Mouse (Mus musculus) brain, embryonic 14.5 days (tissue): ENCODE data around the gene Rrp12.

Experiments
- CTCF ChIP-seq: fragments of 200-500 bp; IDR thresholded peaks from 2 replicates; pipeline ENCODE4 v1.5.1; 2012; ENCODE audit warnings: inconsistent platforms, mild to moderate bottlenecking, moderate library complexity, borderline replicate concordance; ENCODE audit not compliant: insufficient read depth, insufficient read length; ENCODE audit errors: extremely low read depth
- POLR2A ChIP-seq: fragments of 200-500 bp; IDR thresholded peaks from 2 replicates; pipeline ENCODE4 v1.6.1; 2012; ENCODE audit warnings: mild to moderate bottlenecking, inconsistent platforms, borderline replicate concordance; ENCODE audit not compliant: poor library complexity, insufficient read depth, insufficient read length, severe bottlenecking; ENCODE audit errors: extremely low read depth

DNA sequence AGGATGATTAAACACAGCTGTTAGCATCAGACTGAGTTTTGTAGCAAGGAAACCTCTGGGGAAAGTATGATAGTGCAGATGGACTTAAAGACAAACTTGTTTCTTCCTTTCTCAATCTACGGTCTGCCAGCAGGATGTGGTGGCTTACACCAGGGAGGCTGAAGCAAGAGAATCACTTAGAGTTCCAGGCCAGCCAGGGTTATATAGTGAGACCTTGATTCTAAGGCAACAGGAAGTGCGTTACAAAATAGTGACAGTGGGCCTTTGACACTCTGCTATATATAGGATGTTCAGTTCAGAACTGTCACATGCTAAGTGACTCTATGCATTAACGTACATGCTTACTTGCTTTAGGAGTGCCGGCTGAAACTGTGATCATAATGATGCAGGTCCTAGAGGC is 20.9 kb upstream of the Rrp12 start:
- no peak for TF ChIP-seq CTCF
- no peak for TF ChIP-seq POLR2A
